Mouse (Mus musculus) liver, embryonic 14.5 days (tissue): Measurements from ENCODE around the gene Mettl2.

ENCODE experiments used
- CTCF ChIP-seq: IDR thresholded peaks from 2 replicates; pipeline ENCODE4 v1.5.1; 2016; ENCODE audit warnings: antibody characterized with exemption, low read depth, control low read depth
- EP300 ChIP-seq: IDR thresholded peaks from 2 replicates; pipeline ENCODE4 v1.6.1; 2016; ENCODE audit warnings: antibody characterized with exemption, low read depth

- TF ChIP-seq CTCF (no peak), EP300 (no peak)
These were observed 53.3 kb downstream of the Mettl2 start for GRCm38 (mm10) chr11:105179523-105179922.
